Mouse (Mus musculus) hindbrain, embryonic 13.5 days (tissue): Measurements from ENCODE around the gene Vps29. TPM values are rescaled to one million over a fixed set of nuclear protein-coding genes. Genes with fewer than 3 reads are reported as not detected.

Source experiments
- ATAC-seq: fragments of 200-750 bp; cut with Nextera tagmentation; 2 replicates; pipeline ENCODE4 v1.8.0; 2017; ENCODE audit warnings: moderate TSS enrichment; ENCODE audit not compliant: low FRiP score
- H3K27ac ChIP-seq: fragments of 300-500 bp; sonication (generic); 2 replicates; pipeline ENCODE4 v1.5.1; 2015; ENCODE audit warnings: inconsistent platforms, mild to moderate bottlenecking, moderate library complexity
- H3K27me3 ChIP-seq: fragments of 300-500 bp; sonication (generic); 2 replicates; pipeline ENCODE4 v1.6.1; 2015; ENCODE audit warnings: mild to moderate bottlenecking, inconsistent platforms
- H3K36me3 ChIP-seq: fragments of 300-500 bp; sonication (generic); 2 replicates; pipeline ENCODE4 v1.6.1; 2015; ENCODE audit warnings: mild to moderate bottlenecking, inconsistent platforms
- H3K4me1 ChIP-seq: fragments of 300-500 bp; sonication (generic); replicated peaks from 2 replicates; pipeline ENCODE4 v1.6.1; 2015; ENCODE audit warnings: inconsistent platforms
- H3K4me2 ChIP-seq: fragments of 300-500 bp; sonication (generic); 2 replicates; pipeline ENCODE4 v1.6.1; 2015; ENCODE audit warnings: inconsistent platforms, mild to moderate bottlenecking, moderate library complexity
- H3K4me3 ChIP-seq: fragments of 300-500 bp; sonication (generic); 2 replicates; pipeline ENCODE4 v1.5.1; 2015; ENCODE audit warnings: mild to moderate bottlenecking, inconsistent platforms
- H3K9ac ChIP-seq: fragments of 300-500 bp; sonication (generic); 2 replicates; pipeline ENCODE4 v1.6.1; 2015; ENCODE audit warnings: mild to moderate bottlenecking, inconsistent platforms
- H3K9me3 ChIP-seq: fragments of 300-500 bp; sonication (generic); 2 replicates; pipeline ENCODE4 v1.6.1; 2016; ENCODE audit warnings: inconsistent platforms
- WGBS: fragments of 180-500 bp; shearing (Covaris S2); methylation state at CpG from one replicate; pipeline ENCODE4 v1.1.7; 2015; 5-methylcytosine and 5-hydroxymethylcytosine counted together
- polyA plus RNA-seq: library from polyadenylated mRNA; unstranded; fragments of >200 nt; fragmentation: Nextera tagmentation; extraction: Ambion mirVana; gene quantifications from 2 replicates; pipeline ENCODE4 v1.2.1, GENCODE M21; 2015

Gene Vps29
- polyA plus RNA-seq, 1 experiment from 2014 or later: 297 TPM

DNA sequence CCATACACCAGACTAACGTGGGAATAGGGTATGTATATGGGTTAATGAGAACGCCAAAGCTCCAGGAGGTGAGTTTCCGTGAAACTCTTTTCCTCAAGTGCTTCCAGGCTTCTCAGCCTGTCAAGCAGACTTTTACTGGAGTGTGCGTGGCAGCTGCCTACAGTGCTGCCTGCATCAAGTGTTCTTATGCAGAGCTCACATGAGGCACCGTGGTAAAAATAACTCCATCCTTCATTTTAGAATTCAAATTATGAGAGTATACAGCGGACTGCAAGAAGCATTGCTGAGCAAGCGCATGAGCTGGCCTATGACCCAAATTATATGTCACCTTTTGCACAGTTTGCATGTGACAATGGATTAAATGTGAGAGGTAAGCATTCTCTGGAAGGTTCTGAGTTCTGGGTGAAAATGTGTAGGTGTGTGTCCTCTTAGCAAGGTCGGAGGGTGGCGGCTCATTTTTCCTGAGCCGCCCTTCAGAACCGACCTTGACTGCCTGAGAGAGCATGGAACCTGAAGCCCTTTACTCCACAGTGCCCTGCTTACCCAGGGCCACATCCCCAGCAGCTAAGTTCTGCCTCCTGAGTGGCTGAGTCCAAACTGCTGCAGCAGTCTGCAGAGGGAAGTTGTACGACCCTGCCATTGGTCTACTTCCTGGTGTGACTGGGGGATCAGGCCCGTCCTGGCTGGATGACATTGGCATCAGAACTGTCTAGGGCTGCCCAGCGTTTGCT lies 34.5 kb upstream of the Vps29 start:
- peaks cover 49% of the 10 kb centered on the region for H3K36me3 ChIP-seq
- no peak for ATAC-seq
- peaks cover 4% of the 10 kb centered on the region for H3K4me1 ChIP-seq
- H3K4me3 ChIP-seq: no peak overlapping the region
- no peak overlapping the region for H3K9ac ChIP-seq
- WGBS: 86% methylated on average over 14 of the region's 14 CpGs
- H3K4me2 ChIP-seq: no peak overlapping the region
- no peaks in the 10 kb centered on the region for H3K27me3 ChIP-seq
- H3K9me3 ChIP-seq: no peaks in the 10 kb centered on the region
- no peak overlapping the region for H3K27ac ChIP-seq

DNA sequence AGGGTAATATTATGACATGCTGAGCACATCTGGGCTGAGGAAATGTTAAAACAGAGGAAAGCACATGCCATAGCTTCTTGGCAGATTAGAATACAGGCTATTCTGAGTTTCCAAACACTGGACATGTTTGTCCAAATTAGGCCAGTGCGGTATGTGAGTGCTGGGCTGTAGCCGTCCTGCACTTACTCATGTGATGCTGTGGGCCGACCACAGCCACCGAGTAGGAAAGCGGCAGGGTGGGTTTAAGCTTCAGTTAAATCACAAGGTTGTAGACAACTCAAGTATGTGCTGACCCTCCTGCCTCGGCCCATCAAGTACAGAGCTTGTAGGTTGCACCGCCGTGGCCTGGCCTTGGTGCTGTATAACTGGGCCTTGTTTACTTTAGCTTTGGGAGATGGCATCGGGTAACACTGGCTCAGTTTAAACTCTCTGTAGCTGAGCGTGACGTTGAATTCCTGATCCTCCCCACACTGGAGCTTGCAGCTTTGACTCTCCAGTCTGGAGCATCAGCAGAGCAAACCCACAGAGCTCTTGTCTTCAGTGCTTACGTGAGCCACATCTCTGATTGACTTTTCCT lies 33.9 kb upstream of the Vps29 start:
- Histone ChIP-seq H3K4me3 (no peak overlapping the region), H3K4me2 (no peak overlapping the region), H3K27ac (no peak overlapping the region), H3K36me3 (peaks cover 54% of the 10 kb centered on the region), H3K4me1 (no peaks in the 10 kb centered on the region), H3K9ac (no peak overlapping the region), H3K27me3 (no peaks in the 10 kb centered on the region), H3K9me3 (no peaks in the 10 kb centered on the region)
- 85% methylated on average over 12 of the region's 12 CpGs for WGBS
- ATAC-seq: no peak

DNA sequence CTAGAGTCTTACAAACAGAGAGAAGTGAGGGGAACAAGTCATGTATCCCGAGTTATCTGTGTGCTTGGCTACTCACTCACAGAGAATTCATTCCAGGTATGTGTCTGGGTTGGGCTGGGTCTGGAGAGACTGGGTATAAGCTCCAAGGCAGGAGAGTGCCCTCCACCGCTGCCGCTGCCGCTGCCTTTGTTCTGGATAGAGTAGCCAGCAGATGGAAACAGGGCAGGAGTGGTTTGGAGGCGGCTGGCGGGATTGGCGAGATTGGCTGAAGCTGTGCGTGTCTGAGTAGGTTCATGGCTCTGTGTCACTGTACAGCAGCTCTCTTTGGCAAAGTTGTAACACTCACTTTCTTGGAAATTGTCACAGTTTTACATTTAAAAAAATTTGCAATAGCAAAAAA lies 30.6 kb upstream of the Vps29 start:
- Histone ChIP-seq H3K4me3 (no peak overlapping the region), H3K4me2 (no peak overlapping the region), H3K27me3 (no peaks in the 10 kb centered on the region), H3K9me3 (no peaks in the 10 kb centered on the region), H3K4me1 (no peaks in the 10 kb centered on the region), H3K27ac (no peak overlapping the region), H3K9ac (0 out of 2 replicates have a peak overlapping the region, but pooled peaks have one; percentile 35), H3K36me3 (peaks cover 69% of the 10 kb centered on the region)
- ATAC-seq: no peak
- WGBS: 77% methylated on average over 8 of the region's 8 CpGs

DNA sequence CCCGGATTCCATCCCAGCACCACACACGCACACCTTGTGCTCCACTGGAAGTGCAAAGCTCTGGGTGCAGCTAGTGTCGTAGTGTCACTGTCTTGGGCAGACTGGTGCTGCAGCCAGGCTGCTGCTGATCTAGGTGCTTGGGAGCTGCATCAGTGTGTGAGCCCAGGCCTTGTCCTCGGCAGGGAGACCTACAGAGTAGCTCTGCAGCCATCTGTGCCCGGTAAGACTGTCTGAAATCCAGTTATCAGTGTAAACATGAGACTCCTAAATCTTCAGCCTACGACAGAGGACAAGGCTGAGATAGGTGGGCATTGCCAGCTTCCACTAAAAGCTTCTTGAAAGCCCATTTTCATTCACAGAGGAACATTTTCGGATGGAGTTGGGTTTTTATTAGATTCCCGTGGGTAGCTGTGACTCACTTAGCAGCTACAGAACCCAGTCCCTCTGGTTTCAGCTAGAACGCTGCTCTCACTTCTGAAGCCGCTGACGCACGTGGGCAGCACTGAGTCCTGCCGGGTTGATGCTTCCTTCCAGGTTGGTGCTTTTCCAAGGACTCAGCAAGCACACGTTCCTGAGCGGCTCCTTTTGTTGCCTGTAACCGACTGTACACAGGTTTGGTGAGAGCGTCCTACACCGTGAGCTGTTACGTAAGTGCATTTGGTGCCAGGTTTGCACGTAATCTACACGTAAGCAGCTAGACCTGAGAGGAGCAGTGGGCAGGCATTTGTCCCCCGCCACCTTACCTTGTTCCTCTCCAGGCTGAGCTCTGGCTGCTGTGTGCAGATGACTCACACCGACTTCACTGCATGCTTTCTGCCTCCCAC lies 29.3 kb upstream of the Vps29 start:
- no peaks in the 10 kb centered on the region for H3K27me3 ChIP-seq
- H3K9ac ChIP-seq: no peak overlapping the region
- WGBS: 93% methylated on average over 23 of the region's 23 CpGs
- H3K4me1 ChIP-seq: no peaks in the 10 kb centered on the region
- peaks cover 68% of the 10 kb centered on the region for H3K36me3 ChIP-seq
- ATAC-seq: no peak
- H3K4me3 ChIP-seq: no peak overlapping the region
- no peaks in the 10 kb centered on the region for H3K9me3 ChIP-seq
- H3K27ac ChIP-seq: no peak overlapping the region
- H3K4me2 ChIP-seq: no peak overlapping the region

DNA sequence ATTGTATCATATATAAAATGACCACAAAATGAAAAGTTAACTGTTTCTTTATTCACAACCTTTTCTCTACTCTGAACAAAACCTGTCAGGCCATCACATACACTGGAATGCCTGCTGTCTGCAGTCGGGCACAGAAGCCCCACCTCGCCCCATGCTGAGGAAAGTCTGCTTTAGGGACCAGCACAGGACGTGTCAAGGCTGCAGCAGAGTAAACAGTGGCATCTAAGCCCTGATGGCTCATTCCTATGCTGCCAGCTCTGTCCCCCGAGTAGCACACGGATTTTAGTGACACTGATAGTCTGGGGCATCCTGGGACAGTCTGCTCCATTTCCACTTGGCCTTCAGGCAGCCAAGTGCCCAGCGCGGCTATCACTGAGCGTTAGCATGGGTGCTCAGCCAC lies 28.7 kb upstream of the Vps29 start:
- no peak overlapping the region for H3K27ac ChIP-seq
- H3K27me3 ChIP-seq: no peaks in the 10 kb centered on the region
- WGBS: 85% methylated on average over 8 of the region's 8 CpGs
- no peak overlapping the region for H3K4me2 ChIP-seq
- H3K9me3 ChIP-seq: no peaks in the 10 kb centered on the region
- no peaks in the 10 kb centered on the region for H3K4me1 ChIP-seq
- peaks cover 63% of the 10 kb centered on the region for H3K36me3 ChIP-seq
- ATAC-seq: no peak
- no peak overlapping the region for H3K4me3 ChIP-seq
- no peak overlapping the region for H3K9ac ChIP-seq

DNA sequence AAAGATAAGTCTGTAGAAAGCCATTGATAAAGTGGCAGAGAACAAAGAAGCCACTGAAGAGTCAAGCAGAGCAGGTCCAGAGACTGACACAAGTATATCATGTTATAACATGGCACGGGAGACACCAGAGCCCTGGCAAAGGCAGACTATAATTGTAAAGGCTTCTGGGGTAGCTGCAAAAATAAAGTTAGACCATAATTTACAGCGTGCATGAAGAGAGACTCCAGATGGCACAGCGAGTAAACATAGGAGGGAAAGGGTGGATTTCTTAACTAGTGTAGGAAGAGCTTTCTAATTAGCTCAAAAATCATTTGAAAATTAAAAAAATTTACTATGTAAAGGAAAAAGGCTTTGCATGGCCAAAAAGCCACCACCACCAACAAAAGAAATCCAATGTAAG lies 26.9 kb upstream of the Vps29 start:
- Histone ChIP-seq H3K27ac (no peak overlapping the region), H3K27me3 (no peaks in the 10 kb centered on the region), H3K4me3 (no peak overlapping the region), H3K4me2 (no peak overlapping the region), H3K9ac (no peak overlapping the region), H3K4me1 (no peaks in the 10 kb centered on the region), H3K9me3 (no peaks in the 10 kb centered on the region), H3K36me3 (peaks cover 46% of the 10 kb centered on the region)
- ATAC-seq: no peak
- 92% methylated on average over 3 of the region's 3 CpGs for WGBS

DNA sequence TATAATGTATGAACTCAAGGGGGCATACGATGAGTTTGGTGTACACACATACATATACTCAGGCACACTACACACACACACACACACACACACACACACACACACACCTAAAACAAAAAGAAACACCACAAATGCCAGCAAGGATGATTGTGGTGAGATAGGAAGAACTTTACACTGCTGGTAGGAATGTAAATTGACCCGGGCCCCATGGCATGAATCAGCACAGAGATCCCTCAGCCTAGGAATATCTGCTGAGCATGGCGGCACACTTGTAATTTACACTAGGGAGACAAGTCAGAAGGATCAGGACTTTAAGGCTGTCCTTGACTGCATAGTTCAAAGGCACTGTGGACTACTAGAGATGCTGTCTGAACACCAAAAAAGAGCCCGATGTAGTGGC lies 23.9 kb upstream of the Vps29 start:
- H3K4me1 ChIP-seq: no peaks in the 10 kb centered on the region
- no peak overlapping the region for H3K9ac ChIP-seq
- H3K9me3 ChIP-seq: no peaks in the 10 kb centered on the region
- H3K27me3 ChIP-seq: no peaks in the 10 kb centered on the region
- no peak for ATAC-seq
- H3K36me3 ChIP-seq: peaks cover 32% of the 10 kb centered on the region
- no peak overlapping the region for H3K4me2 ChIP-seq
- H3K27ac ChIP-seq: no peak overlapping the region
- H3K4me3 ChIP-seq: no peak overlapping the region
- 92% methylated on average over 4 of the region's 4 CpGs for WGBS

DNA sequence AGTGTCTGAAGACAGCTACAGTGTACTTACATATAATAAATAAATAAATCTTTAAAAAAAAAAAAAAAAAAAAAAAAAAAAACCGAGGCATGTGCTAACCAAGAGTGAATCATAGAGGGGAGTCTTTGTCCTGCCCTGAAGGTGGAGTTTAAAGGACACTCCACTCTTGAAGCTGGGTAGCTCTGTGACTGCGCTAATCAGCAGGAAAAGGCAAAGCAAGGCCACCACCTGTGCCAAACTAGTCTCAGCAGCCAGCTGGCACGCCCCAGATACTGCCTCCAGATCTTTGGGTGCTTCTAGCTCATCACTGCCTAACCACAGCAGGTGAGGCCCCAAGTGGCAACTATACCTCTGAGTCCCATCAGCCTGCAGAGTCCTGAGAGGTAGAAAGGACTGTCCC lies 19.5 kb upstream of the Vps29 start:
- Histone ChIP-seq H3K27ac (no peak overlapping the region), H3K4me1 (no peaks in the 10 kb centered on the region), H3K9ac (no peak overlapping the region), H3K27me3 (no peaks in the 10 kb centered on the region), H3K4me2 (no peak overlapping the region), H3K9me3 (no peaks in the 10 kb centered on the region), H3K36me3 (peaks cover 4% of the 10 kb centered on the region; the same call in 1 of the 2 replicates), H3K4me3 (no peak overlapping the region)
- ATAC-seq: no peak
- 75% methylated on average over 3 of the region's 3 CpGs for WGBS

DNA sequence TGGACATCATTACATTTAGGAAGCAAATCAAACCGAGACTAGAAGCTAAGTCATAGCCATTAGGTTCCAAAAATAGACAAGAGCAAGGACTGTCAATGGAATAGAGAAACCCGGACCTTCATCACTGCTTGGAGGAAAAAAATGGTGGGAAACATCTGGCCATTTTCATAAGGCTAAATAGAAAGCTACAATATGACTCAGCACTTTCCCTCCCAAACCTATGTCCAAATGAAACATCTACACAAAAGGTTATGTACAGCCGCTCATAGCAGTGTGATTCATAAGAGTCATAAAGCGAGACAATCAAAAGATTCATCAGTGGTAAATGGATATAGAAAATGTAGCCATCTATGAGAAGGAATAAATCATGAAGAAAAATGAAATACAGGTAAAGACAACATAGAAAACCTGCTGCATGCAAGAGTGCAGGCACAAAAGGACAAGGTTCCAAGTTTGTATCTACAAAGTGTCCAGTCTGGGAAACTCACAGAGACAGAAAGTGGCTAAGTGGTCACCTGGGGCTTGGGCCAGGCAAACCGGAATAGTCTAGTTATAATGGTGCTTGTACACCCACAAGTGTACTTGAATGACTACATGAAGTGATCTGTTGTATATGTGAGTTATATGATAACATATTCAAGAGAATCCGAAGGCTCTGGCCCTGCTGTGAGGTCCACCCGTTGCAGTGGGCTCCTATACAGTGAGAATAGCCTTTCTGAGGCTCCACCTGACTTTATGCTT lies 17.4 kb upstream of the Vps29 start:
- Histone ChIP-seq H3K9ac (no peak overlapping the region), H3K4me2 (no peak overlapping the region), H3K36me3 (peaks cover 4% of the 10 kb centered on the region; the same call in 1 of the 2 replicates), H3K9me3 (no peaks in the 10 kb centered on the region), H3K27me3 (no peaks in the 10 kb centered on the region), H3K4me1 (no peaks in the 10 kb centered on the region), H3K27ac (no peak overlapping the region), H3K4me3 (no peak overlapping the region)
- 93% methylated on average over 7 of the region's 7 CpGs for WGBS
- no peak for ATAC-seq

DNA sequence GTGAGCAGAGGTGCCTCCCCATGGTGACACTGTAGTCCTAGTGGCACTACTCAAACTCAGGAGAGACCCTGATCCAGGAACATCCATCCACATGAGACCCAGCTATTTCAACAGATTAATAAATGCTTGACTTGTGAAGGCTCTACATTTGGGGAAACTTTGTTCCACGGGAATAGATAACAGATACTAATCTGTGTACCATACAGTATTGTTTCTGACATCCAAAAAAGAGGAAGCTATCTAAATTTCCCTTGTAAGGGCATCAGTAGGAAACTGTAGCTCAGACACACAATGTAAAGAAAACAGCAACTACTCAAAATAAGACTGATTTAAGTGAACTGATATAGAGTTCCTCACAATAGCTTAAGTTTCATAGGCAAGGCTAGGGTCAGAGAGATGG lies 11.3 kb upstream of the Vps29 start:
- Histone ChIP-seq H3K9me3 (no peaks in the 10 kb centered on the region; the same call in 1 of the 2 replicates), H3K27ac (no peak overlapping the region), H3K4me1 (no peaks in the 10 kb centered on the region), H3K4me3 (no peak overlapping the region), H3K4me2 (no peak overlapping the region), H3K9ac (peak overlapping the region; percentile 43; the same call in 1 of the 2 replicates), H3K27me3 (no peaks in the 10 kb centered on the region), H3K36me3 (peaks cover 4% of the 10 kb centered on the region; the same call in 1 of the 2 replicates)
- no peak for ATAC-seq
- 91% methylated on average over 1 of the region's 1 CpGs for WGBS

DNA sequence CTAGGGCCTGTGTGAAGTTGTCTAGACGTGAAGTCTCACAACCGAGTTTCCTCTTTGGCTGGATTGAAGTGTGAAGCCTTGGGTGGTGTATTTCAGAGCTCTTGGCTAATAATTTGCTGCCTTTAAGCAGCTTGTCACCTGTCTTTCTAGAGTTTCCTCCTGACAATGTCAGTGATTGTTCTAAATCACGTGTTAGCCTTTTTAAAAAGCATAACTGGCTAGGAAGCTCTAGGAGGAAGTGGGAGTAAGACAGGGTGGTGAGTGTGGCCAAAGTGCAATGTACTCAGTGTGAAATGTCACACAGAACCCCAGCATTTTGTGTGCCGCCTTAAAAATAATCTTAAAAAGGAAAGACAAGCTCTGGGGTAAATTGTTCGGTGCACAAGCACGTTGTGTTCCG lies 10.4 kb upstream of the Vps29 start:
- Histone ChIP-seq H3K9me3 (no peaks in the 10 kb centered on the region; the same call in 1 of the 2 replicates), H3K4me2 (no peak overlapping the region), H3K27me3 (no peaks in the 10 kb centered on the region), H3K27ac (no peak overlapping the region), H3K9ac (no peak overlapping the region; the same call in 1 of the 2 replicates), H3K4me1 (no peaks in the 10 kb centered on the region), H3K4me3 (no peak overlapping the region), H3K36me3 (peaks cover under 1% of the 10 kb centered on the region; the same call in 1 of the 2 replicates)
- 51% methylated on average over 7 of the region's 7 CpGs for WGBS
- ATAC-seq: no peak

DNA sequence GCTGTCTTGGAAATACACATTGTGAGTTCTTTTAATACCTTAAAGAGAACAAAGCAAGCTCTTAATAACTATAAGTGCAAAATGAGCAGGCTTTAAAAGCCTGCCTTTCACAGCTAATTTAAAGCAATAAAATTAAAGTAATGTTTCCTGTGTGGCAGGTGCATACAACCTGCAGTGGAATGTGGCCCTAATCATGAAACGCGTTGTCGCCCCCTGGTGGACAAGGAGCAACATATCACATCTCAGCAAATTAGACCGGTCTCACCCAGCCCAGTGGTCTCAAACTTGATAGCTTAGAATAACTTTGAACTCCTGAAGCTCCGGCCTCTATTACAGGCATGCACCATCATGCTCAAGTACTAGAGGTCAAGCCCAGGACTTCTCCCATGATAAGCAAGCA lies 9.9 kb upstream of the Vps29 start:
- no peaks in the 10 kb centered on the region for H3K4me1 ChIP-seq
- H3K9me3 ChIP-seq: no peaks in the 10 kb centered on the region; the same call in 1 of the 2 replicates
- H3K36me3 ChIP-seq: no peaks in the 10 kb centered on the region
- no peak overlapping the region for H3K9ac ChIP-seq
- no peak overlapping the region for H3K27ac ChIP-seq
- no peaks in the 10 kb centered on the region for H3K27me3 ChIP-seq
- ATAC-seq: no peak
- H3K4me2 ChIP-seq: no peak overlapping the region
- 14% methylated on average over 5 of the region's 5 CpGs for WGBS
- no peak overlapping the region for H3K4me3 ChIP-seq
